Mouse (Mus musculus) heart, postnatal 4 days (tissue): Measurements from ENCODE around the gene Kera. TPM values are rescaled to one million over a fixed set of nuclear protein-coding genes. Genes with fewer than 3 reads are reported as not detected.

Experiments
- DNase-seq: peaks from one replicate; pipeline ENCODE4 v3.0.0; 2021
- total RNA-seq, 2 experiments: library from RNA; stranded (reverse); gene quantifications; 2 replicates each; pipeline ENCODE4 v1.2.3; 2021

Gene Kera
- total RNA-seq = not detected

- DNase-seq = no peak
Measured at GRCm38 (mm10) chr10:97606579-97606978, at the start of gene Kera. Gene Kera, plus strand, starts transcription at chr10:97606879.

GRCm38 (mm10) chr10:97564957-97565856 lies 41.5 kb upstream of the Kera start, which contains the start of gene Lum:
Gene Lum, plus strand, starts transcription at chr10:97565128.
- DNase-seq = peak; percentile 36

- DNase-seq = no peak
Measured at GRCm38 (mm10) chr10:97567489-97568135, 39.1 kb upstream of the Kera start.

- DNase-seq = no peak
Measured at GRCm38 (mm10) chr10:97582543-97583231, 24.0 kb upstream of the Kera start.

GRCm38 (mm10) chr10:97584176-97584575 lies 22.5 kb upstream of the Kera start:
- DNase-seq = no peak

GRCm38 (mm10) chr10:97587159-97587558 lies 19.5 kb upstream of the Kera start:
- DNase-seq = peak; percentile 43

- DNase-seq = peak; percentile 55
Measured at GRCm38 (mm10) chr10:97589574-97589973, 17.1 kb upstream of the Kera start.

GRCm38 (mm10) chr10:97591036-97591435 lies 15.6 kb upstream of the Kera start:
- DNase-seq = no peak

GRCm38 (mm10) chr10:97591685-97592084 lies 15.0 kb upstream of the Kera start:
- no peak for DNase-seq

GRCm38 (mm10) chr10:97595680-97596079 lies 11.0 kb upstream of the Kera start:
- DNase-seq = no peak

- no peak for DNase-seq
Measured at GRCm38 (mm10) chr10:97601744-97602143, 4.9 kb upstream of the Kera start.

GRCm38 (mm10) chr10:97603256-97603655 lies 3.4 kb upstream of the Kera start:
- no peak for DNase-seq

GRCm38 (mm10) chr10:97622328-97622727 lies 15.6 kb downstream of the Kera start:
- DNase-seq = no peak

GRCm38 (mm10) chr10:97624381-97624780 lies 17.7 kb downstream of the Kera start:
- DNase-seq = no peak

GRCm38 (mm10) chr10:97625116-97625515 lies 18.4 kb downstream of the Kera start:
- no peak for DNase-seq

- DNase-seq = no peak
Measured at GRCm38 (mm10) chr10:97626543-97626942, 19.9 kb downstream of the Kera start.

GRCm38 (mm10) chr10:97631061-97631460 lies 24.4 kb downstream of the Kera start:
- no peak for DNase-seq

GRCm38 (mm10) chr10:97641926-97642325 lies 35.2 kb downstream of the Kera start:
- DNase-seq = no peak

- DNase-seq = no peak
Measured at GRCm38 (mm10) chr10:97643768-97644167, 37.1 kb downstream of the Kera start, which contains the start of gene Epyc. Gene Epyc, plus strand, starts transcription at chr10:97644068.

- DNase-seq = no peak
Measured at GRCm38 (mm10) chr10:97650334-97650733, 43.7 kb downstream of the Kera start.

- no peak for DNase-seq
Measured at GRCm38 (mm10) chr10:97659489-97659888, 52.8 kb downstream of the Kera start.
